Mouse (Mus musculus) bone marrow, adult 2 months (tissue): ENCODE data around the gene Dcbld1.
"Not testable (repeated sequence)": the region's sequence is repeated elsewhere in the genome, so short reads cannot be mapped to it uniquely, and the experiment has no call there.

Experiments
- CTCF ChIP-seq: fragments of 200-500 bp; IDR thresholded peaks from 2 replicates; pipeline ENCODE4 v1.5.1; 2011; ENCODE audit warnings: low read length, control low read depth; ENCODE audit not compliant: control insufficient read depth, insufficient read depth
- POLR2A ChIP-seq: fragments of 200-500 bp; IDR thresholded peaks from 2 replicates; pipeline ENCODE4 v1.6.1; 2011; ENCODE audit warnings: low read depth, mild to moderate bottlenecking, control low read depth, low read length, borderline replicate concordance; ENCODE audit not compliant: control insufficient read depth

GRCm38 (mm10) chr10:52292391-52292790 lies 59.0 kb downstream of the Dcbld1 start:
- TF ChIP-seq CTCF, POLR2A: not testable (repeated sequence)
